Mouse (Mus musculus) hindbrain, embryonic 11.5 days (tissue): Measurements from ENCODE around the gene Pycr2. TPM values are rescaled to one million over a fixed set of nuclear protein-coding genes. Genes with fewer than 3 reads are reported as not detected.

Experiments
- ATAC-seq: fragments of 200-750 bp; cut with Nextera tagmentation; 2 replicates; pipeline ENCODE4 v1.8.0; 2017; ENCODE audit warnings: mild to moderate bottlenecking, moderate TSS enrichment, moderate library complexity; ENCODE audit not compliant: low FRiP score
- DNase-seq: peaks from one replicate; pipeline ENCODE4 v3.0.0-alpha.2; 2015; ENCODE audit warnings: low spot score
- H3K27ac ChIP-seq: fragments of 300-500 bp; sonication (generic); 2 replicates; pipeline ENCODE4 v1.5.1; 2014; ENCODE audit warnings: mild to moderate bottlenecking, low read depth, low read length
- H3K27me3 ChIP-seq: fragments of 300-500 bp; sonication (generic); 2 replicates; pipeline ENCODE4 v1.6.1; 2014; ENCODE audit warnings: mild to moderate bottlenecking, low read length, moderate library complexity, mixed read lengths; ENCODE audit not compliant: control insufficient read depth, insufficient read depth
- H3K36me3 ChIP-seq: fragments of 300-500 bp; sonication (generic); 2 replicates; pipeline ENCODE4 v1.6.1; 2014; ENCODE audit warnings: mild to moderate bottlenecking, low read length, moderate library complexity, mixed read lengths; ENCODE audit not compliant: control insufficient read depth, insufficient read depth
- H3K4me1 ChIP-seq: fragments of 300-500 bp; sonication (generic); replicated peaks from 2 replicates; pipeline ENCODE4 v1.6.1; 2014; ENCODE audit warnings: low read length, mixed read lengths; ENCODE audit not compliant: control insufficient read depth, insufficient read depth
- H3K4me2 ChIP-seq: fragments of 300-500 bp; sonication (generic); replicated peaks from 2 replicates; pipeline ENCODE4 v1.6.1; 2014; ENCODE audit warnings: mild to moderate bottlenecking, low read depth, low read length
- H3K4me3 ChIP-seq: fragments of 300-500 bp; sonication (generic); 2 replicates; pipeline ENCODE4 v1.5.1; 2014; ENCODE audit warnings: low read depth, low read length
- H3K9ac ChIP-seq: fragments of 300-500 bp; sonication (generic); 2 replicates; pipeline ENCODE4 v1.6.1; 2014; ENCODE audit warnings: low read depth, low read length
- H3K9me3 ChIP-seq: fragments of 300-500 bp; sonication (generic); 2 replicates; pipeline ENCODE4 v1.6.1; 2016; ENCODE audit warnings: low read length; ENCODE audit not compliant: control insufficient read depth
- WGBS: fragments of 180-500 bp; shearing (Covaris S2); extraction: QIAGEN DNeasy Blood & Tissue Kit; methylation state at CpG from one replicate; pipeline ENCODE4 v1.1.7; 2014; 5-methylcytosine and 5-hydroxymethylcytosine counted together
- polyA plus RNA-seq: library from polyadenylated mRNA; unstranded; fragments of >200 nt; fragmentation: Nextera tagmentation; extraction: Ambion mirVana; gene quantifications from 2 replicates; pipeline ENCODE4 v1.2.1, GENCODE M21; 2014

Pycr2 gene
- polyA plus RNA-seq, 1 experiment from 2014 or later, result 81.2 TPM

GRCm38 (mm10) chr1:180911138-180911537 is 7.0 kb downstream of the Pycr2 start:
- WGBS, result 46% methylated on average over 8 of the region's 8 CpGs
- ATAC-seq (no peak), DNase-seq (no peak)
- Histone ChIP-seq H3K36me3 (no peaks in the 10 kb centered on the region), H3K9ac (no peak overlapping the region), H3K4me2 (no peak overlapping the region), H3K4me1 (no peaks in the 10 kb centered on the region), H3K27ac (no peak overlapping the region), H3K27me3 (no peaks in the 10 kb centered on the region), H3K4me3 (no peak overlapping the region), H3K9me3 (no peaks in the 10 kb centered on the region)

DNA sequence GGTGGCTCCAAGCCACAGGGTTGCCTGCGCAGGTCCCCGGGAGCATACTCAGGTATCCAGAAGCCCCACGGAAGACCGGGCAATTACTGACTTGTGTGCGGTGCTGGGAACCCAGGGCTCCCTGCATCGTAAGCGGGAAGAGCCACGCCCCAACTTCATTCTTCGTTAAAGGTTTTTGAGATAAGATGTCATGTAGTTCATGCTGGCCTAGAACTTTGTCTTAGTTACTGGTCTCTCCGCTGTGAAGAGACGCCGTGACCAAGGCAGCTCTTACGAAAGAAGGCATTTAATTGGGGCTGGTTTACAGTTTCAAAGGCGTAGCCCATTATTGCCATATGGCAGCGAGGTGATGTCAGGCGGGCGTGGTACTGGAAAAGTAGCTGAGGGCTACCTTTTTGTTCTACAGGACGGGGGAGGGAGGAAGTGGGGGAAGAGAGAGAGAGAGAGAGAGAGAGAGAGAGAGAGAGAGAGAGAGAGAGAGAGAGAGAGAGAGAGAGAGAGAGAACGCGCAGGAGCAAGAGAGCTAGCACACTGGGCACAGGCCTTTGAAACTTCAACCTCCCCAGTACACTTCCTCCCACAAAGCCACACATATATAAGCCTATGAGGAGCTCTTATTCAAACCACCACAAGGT is 7.7 kb downstream of the Pycr2 start:
- Histone ChIP-seq H3K36me3 (no peaks in the 10 kb centered on the region), H3K9me3 (no peaks in the 10 kb centered on the region), H3K4me3 (no peak overlapping the region), H3K4me1 (no peaks in the 10 kb centered on the region), H3K27me3 (no peaks in the 10 kb centered on the region), H3K9ac (no peak overlapping the region), H3K27ac (no peak overlapping the region), H3K4me2 (no peak overlapping the region)
- DNase-seq (no peak), ATAC-seq (no peak)
- 55% methylated on average over 20 of the region's 20 CpGs for WGBS

DNA sequence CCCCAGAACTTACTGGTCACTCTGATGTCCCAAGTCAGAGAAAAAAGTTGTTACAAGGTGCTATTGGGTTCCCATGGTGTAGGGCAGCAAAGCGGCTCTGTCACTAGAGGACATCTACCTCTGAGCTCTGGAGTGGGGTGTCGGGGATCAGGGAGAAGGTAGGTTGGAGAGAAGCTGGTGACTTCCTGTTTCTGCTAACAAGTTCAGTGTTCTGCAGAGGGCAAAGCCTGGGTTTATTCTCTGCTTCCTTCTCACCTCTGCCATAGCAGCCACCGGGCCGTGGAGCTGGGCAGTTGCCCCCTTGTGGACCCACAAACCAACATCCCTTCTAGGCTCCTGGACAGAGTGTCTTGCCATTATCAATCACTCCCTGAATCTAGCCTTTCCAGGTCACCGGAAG is 8.7 kb downstream of the Pycr2 start:
- no peak overlapping the region for H3K27ac ChIP-seq
- WGBS, result 81% methylated on average over 5 of the region's 5 CpGs
- H3K27me3 ChIP-seq, result no peaks in the 10 kb centered on the region
- H3K9ac ChIP-seq, result no peak overlapping the region
- no peak for ATAC-seq
- no peaks in the 10 kb centered on the region for H3K4me1 ChIP-seq
- no peak overlapping the region for H3K4me2 ChIP-seq
- no peak for DNase-seq
- no peaks in the 10 kb centered on the region for H3K9me3 ChIP-seq
- H3K4me3 ChIP-seq, result no peak overlapping the region
- no peaks in the 10 kb centered on the region for H3K36me3 ChIP-seq

DNA sequence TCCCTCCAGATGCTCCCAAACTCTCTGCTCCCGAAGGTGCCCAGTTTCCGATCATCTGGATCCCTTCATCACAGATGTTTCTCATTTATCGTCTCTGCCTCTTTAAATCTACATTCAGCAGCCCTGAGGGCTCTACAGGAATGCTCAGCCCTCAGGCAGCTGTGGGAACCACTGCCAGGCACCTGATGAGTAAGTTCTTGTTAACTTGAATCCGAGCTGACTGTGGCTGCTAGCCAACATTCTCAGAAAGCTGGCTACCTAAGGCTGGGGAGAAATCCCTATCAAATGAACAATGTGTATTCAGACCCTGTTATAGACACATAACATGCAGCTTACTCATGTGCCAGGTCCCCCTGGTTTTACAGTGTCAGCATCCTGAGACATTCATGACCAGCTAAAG is 9.7 kb downstream of the Pycr2 start:
- Histone ChIP-seq H3K27me3 (no peaks in the 10 kb centered on the region), H3K27ac (no peak overlapping the region)
- DNase-seq, result no peak

GRCm38 (mm10) chr1:180916425-180916824 is 12.3 kb downstream of the Pycr2 start:
- no peak overlapping the region for H3K9ac ChIP-seq
- H3K4me1 ChIP-seq, result no peaks in the 10 kb centered on the region
- H3K9me3 ChIP-seq, result no peaks in the 10 kb centered on the region
- DNase-seq (no peak), ATAC-seq (no peak)
- WGBS, result 88% methylated on average over 11 of the region's 11 CpGs
- no peak overlapping the region for H3K27ac ChIP-seq
- H3K4me3 ChIP-seq, result no peak overlapping the region
- no peaks in the 10 kb centered on the region for H3K36me3 ChIP-seq
- no peaks in the 10 kb centered on the region for H3K27me3 ChIP-seq
- no peak overlapping the region for H3K4me2 ChIP-seq

More for the DNA sequence above, 9.7 kb downstream of the Pycr2 start:
- Histone ChIP-seq H3K9ac (no peak overlapping the region), H3K4me3 (no peak overlapping the region), H3K36me3 (no peaks in the 10 kb centered on the region), H3K9me3 (no peaks in the 10 kb centered on the region), H3K4me2 (no peak overlapping the region), H3K4me1 (no peaks in the 10 kb centered on the region)
- 64% methylated on average over 4 of the region's 4 CpGs for whole genome bisulfite sequencing
- no peak for ATAC-seq

DNA sequence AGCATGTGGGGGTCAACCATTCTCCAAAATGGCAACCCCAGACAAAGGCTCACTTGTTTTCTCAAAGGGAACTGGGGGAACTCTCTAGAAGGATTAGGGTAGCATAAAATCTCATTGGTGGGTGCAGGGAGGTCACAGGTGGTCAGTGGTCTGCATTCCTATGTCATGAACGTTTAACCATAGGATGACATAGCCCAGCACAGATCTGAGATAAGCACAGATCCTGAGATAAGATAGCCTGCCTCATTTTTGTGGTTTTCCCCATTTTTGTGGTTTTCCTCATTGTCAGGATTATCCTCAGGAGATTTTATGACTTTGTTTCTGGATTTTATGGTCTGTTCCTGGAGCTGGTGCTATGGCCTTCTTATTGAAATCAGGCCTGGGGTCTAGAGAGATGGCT is 13.0 kb downstream of the Pycr2 start:
- 45% methylated on average over 1 of the region's 1 CpGs for WGBS
- DNase-seq (no peak), ATAC-seq (no peak)
- Histone ChIP-seq H3K4me2 (no peak overlapping the region), H3K27ac (no peak overlapping the region), H3K27me3 (no peaks in the 10 kb centered on the region), H3K9ac (no peak overlapping the region), H3K4me3 (no peak overlapping the region), H3K36me3 (no peaks in the 10 kb centered on the region), H3K9me3 (no peaks in the 10 kb centered on the region), H3K4me1 (no peaks in the 10 kb centered on the region)

- Histone ChIP-seq H3K4me1 (no peaks in the 10 kb centered on the region), H3K9me3 (no peaks in the 10 kb centered on the region), H3K4me3 (no peak overlapping the region), H3K36me3 (no peaks in the 10 kb centered on the region), H3K27ac (no peak overlapping the region), H3K27me3 (no peaks in the 10 kb centered on the region), H3K9ac (no peak overlapping the region), H3K4me2 (no peak overlapping the region)
- 31% methylated on average over 8 of the region's 8 CpGs for WGBS
- ATAC-seq, result no peak
- DNase-seq, result peak; percentile 39
These were observed 15.6 kb downstream of the Pycr2 start for GRCm38 (mm10) chr1:180919686-180920085.

- H3K4me1 ChIP-seq, result no peaks in the 10 kb centered on the region
- no peak overlapping the region for H3K4me2 ChIP-seq
- WGBS, result 80% methylated on average over 6 of the region's 6 CpGs
- no peaks in the 10 kb centered on the region for H3K36me3 ChIP-seq
- H3K4me3 ChIP-seq, result no peak overlapping the region
- no peaks in the 10 kb centered on the region for H3K27me3 ChIP-seq
- no peaks in the 10 kb centered on the region for H3K9me3 ChIP-seq
- DNase-seq, result no peak
- H3K9ac ChIP-seq, result no peak overlapping the region
- ATAC-seq, result no peak
- H3K27ac ChIP-seq, result no peak overlapping the region
These were observed 18.4 kb downstream of the Pycr2 start for GRCm38 (mm10) chr1:180922273-180923048.

DNA sequence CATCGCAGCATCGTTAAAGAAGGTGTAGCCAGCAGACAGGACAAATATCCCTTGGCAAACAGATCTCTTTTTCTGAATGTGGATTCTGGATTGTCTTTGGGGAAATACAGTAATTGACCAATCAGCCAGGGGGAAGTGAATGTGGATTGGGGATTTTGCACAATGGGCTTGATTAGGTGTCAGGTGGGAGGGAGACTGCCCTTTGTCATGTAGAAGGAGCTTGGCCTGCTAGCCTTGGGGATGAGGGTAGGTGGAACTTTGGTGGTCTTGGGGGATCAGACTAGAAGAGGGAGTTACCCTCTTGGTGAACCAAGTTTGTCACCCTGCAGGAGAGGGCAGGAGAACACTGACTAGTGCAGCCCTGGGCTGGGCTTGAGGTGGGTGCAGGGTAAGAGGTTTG is 20.6 kb downstream of the Pycr2 start:
- H3K9ac ChIP-seq, result no peak overlapping the region
- no peak overlapping the region for H3K27ac ChIP-seq
- ATAC-seq (no peak), DNase-seq (no peak)
- no peaks in the 10 kb centered on the region for H3K36me3 ChIP-seq
- H3K4me1 ChIP-seq, result no peaks in the 10 kb centered on the region
- no peak overlapping the region for H3K4me2 ChIP-seq
- H3K9me3 ChIP-seq, result no peaks in the 10 kb centered on the region
- 44% methylated on average over 2 of the region's 2 CpGs for WGBS
- H3K27me3 ChIP-seq, result no peaks in the 10 kb centered on the region
- no peak overlapping the region for H3K4me3 ChIP-seq
